Mouse (Mus musculus) heart, embryonic 15.5 days (tissue): ENCODE results near the gene Retnlb. TPM values are rescaled to one million over a fixed set of nuclear protein-coding genes. Genes with fewer than 3 reads are reported as not detected.

ENCODE experiments used
- polyA plus RNA-seq: library from polyadenylated mRNA; unstranded; fragments of >200 nt; fragmentation: Nextera tagmentation; extraction: Ambion mirVana; gene quantifications from 2 replicates; pipeline ENCODE4 v1.2.1, GENCODE M21; 2015

Gene Retnlb
- polyA plus RNA-seq, 1 experiment from 2014 or later, result not detected

Other genes with a start within 250 kb of the Retnlb start
- gene Trat1, start 44.8 kb upstream of the Retnlb start, polyA plus RNA-seq, result 0.20 and 2.2 TPM in 2 replicates
- gene Retnla, start 25.7 kb downstream of the Retnlb start, polyA plus RNA-seq, result 0.23 and 1.2 TPM in 2 replicates
- 1.1 TPM in 2 replicates for gene Retnlg, start 55.8 kb downstream of the Retnlb start, polyA plus RNA-seq
- 14.9 and 15.4 TPM in 2 replicates for gene Dzip3, start 177.3 kb downstream of the Retnlb start, polyA plus RNA-seq
- 18.2 and 19.3 TPM in 2 replicates for gene Cip2a, start 177.3 kb downstream of the Retnlb start, polyA plus RNA-seq
- gene Myh15, start 240.6 kb downstream of the Retnlb start, polyA plus RNA-seq, result 0.03 TPM in 1 of 2 replicates, not detected in the other